Mouse (Mus musculus): ENCODE results near the gene Cd247.

- no peak for TF ChIP-seq CTCF (IDR thresholded peaks at IDR 0.05; ENCODE audit: low read depth)
- TF ChIP-seq EP300 (IDR thresholded peaks at IDR 0.05; ENCODE audit: low read depth) = no peak
Measured at GRCm38 (mm10) chr1:165771998-165772397, 16.5 kb upstream of the Cd247 start.

All from liver, embryonic 14.5 days (tissue).